Mouse (Mus musculus) liver, adult 2 months (tissue): ENCODE data around the gene Tmem144. TPM values are rescaled to one million over a fixed set of nuclear protein-coding genes. Genes with fewer than 3 reads are reported as not detected.

Source experiments
- DNase-seq: peaks from one replicate; pipeline ENCODE4 v3.0.0-alpha.2; 2011; ENCODE audit warnings: low read depth, low spot score; ENCODE audit errors: extremely low read depth
- H3K27ac ChIP-seq: fragments of 200-500 bp; replicated peaks from 2 replicates; pipeline ENCODE4 v1.5.1; 2012; ENCODE audit warnings: low read depth, mild to moderate bottlenecking, control low read depth, inconsistent platforms, low read length; ENCODE audit not compliant: insufficient read depth
- H3K27me3 ChIP-seq: fragments of 200-500 bp; 2 replicates; pipeline ENCODE4 v1.6.1; 2012; ENCODE audit warnings: mild to moderate bottlenecking, moderate library complexity, low read length, inconsistent platforms; ENCODE audit not compliant: control insufficient read depth, insufficient read depth
- H3K36me3 ChIP-seq: fragments of 200-500 bp; 2 replicates; pipeline ENCODE4 v1.6.1; 2012; ENCODE audit warnings: low read length, inconsistent platforms; ENCODE audit not compliant: control insufficient read depth, insufficient read depth
- H3K4me1 ChIP-seq: fragments of 200-500 bp; 2 replicates; pipeline ENCODE4 v1.6.1; 2011; ENCODE audit warnings: low read length; ENCODE audit not compliant: control insufficient read depth, insufficient read depth
- H3K4me3 ChIP-seq: fragments of 200-500 bp; 2 replicates; pipeline ENCODE4 v1.5.1; 2011; ENCODE audit warnings: low read depth, mild to moderate bottlenecking, control low read depth, low read length, moderate library complexity; ENCODE audit not compliant: insufficient read depth
- H3K79me2 ChIP-seq: fragments of 200-500 bp; 2 replicates; pipeline ENCODE4 v1.6.1; 2012; ENCODE audit warnings: inconsistent platforms, mild to moderate bottlenecking, low read length, moderate library complexity; ENCODE audit not compliant: control insufficient read depth, insufficient read depth
- H3K9ac ChIP-seq: fragments of 200-500 bp; 2 replicates; pipeline ENCODE4 v1.6.1; 2012; ENCODE audit warnings: low read depth, mild to moderate bottlenecking, control low read depth, inconsistent platforms, low read length
- CTCF ChIP-seq: fragments of 200-500 bp; IDR thresholded peaks from 2 replicates; pipeline ENCODE4 v1.5.1; 2011; ENCODE audit warnings: low read depth, low read length, control low read depth
- POLR2A ChIP-seq: fragments of 200-500 bp; IDR thresholded peaks from 2 replicates; pipeline ENCODE4 v1.6.1; 2011; ENCODE audit warnings: low read length, control low read depth; ENCODE audit not compliant: insufficient read depth; ENCODE audit errors: extremely low read depth
- WGBS: fragments of 180-500 bp; shearing (Covaris S2); methylation state at CpG from one replicate; pipeline ENCODE4 v1.1.7; 2018; 5-methylcytosine and 5-hydroxymethylcytosine counted together
- polyA plus RNA-seq: library from polyadenylated mRNA; depleted of rRNA; stranded (reverse); fragments of >200 nt; gene quantifications from 2 replicates; pipeline ENCODE4 v1.2.3, GENCODE M21; 2012
- total RNA-seq: library from RNA; depleted of rRNA; stranded (reverse); fragments of >200 nt; gene quantifications from 2 replicates; pipeline ENCODE4 v1.2.3, GENCODE M21; 2014

Tmem144 gene
- total and polyA plus RNA-seq, 2 experiments: 1.7 to 3.6 TPM

- Histone ChIP-seq H3K4me1 (no peaks in the 10 kb centered on the region), H3K27me3 (no peaks in the 10 kb centered on the region), H3K9ac (no peak overlapping the region), H3K4me3 (no peak overlapping the region), H3K79me2 (no peaks in the 10 kb centered on the region), H3K27ac (no peak overlapping the region), H3K36me3 (no peaks in the 10 kb centered on the region)
- DNase-seq: no peak
- TF ChIP-seq POLR2A (no peak), CTCF (no peak)
- 50% methylated on average over 5 of the region's 5 CpGs for WGBS
Measured at GRCm38 (mm10) chr3:79857780-79858179, 5.2 kb upstream of the Tmem144 start.

GRCm38 (mm10) chr3:79852108-79852507, 465 bp downstream of the Tmem144 start:
- H3K36me3 ChIP-seq: no peaks in the 10 kb centered on the region
- H3K27ac ChIP-seq: no peak overlapping the region
- H3K4me1 ChIP-seq: peaks cover 10% of the 10 kb centered on the region
- H3K27me3 ChIP-seq: no peaks in the 10 kb centered on the region
- H3K4me3 ChIP-seq: no peak overlapping the region
- no peaks in the 10 kb centered on the region for H3K79me2 ChIP-seq
- TF ChIP-seq POLR2A: no peak
- TF ChIP-seq CTCF: no peak
- no peak for DNase-seq
- no peak overlapping the region for H3K9ac ChIP-seq
- WGBS: 60% methylated on average over 3 of the region's 3 CpGs

- H3K27me3 ChIP-seq: no peaks in the 10 kb centered on the region
- no peak for TF ChIP-seq POLR2A
- no peak for TF ChIP-seq CTCF
- H3K4me1 ChIP-seq: peaks cover 10% of the 10 kb centered on the region
- no peaks in the 10 kb centered on the region for H3K79me2 ChIP-seq
- no peaks in the 10 kb centered on the region for H3K36me3 ChIP-seq
- H3K9ac ChIP-seq: no peak overlapping the region
- no peak overlapping the region for H3K4me3 ChIP-seq
- no peak for DNase-seq
- 41% methylated on average over 6 of the region's 6 CpGs for WGBS
- H3K27ac ChIP-seq: no peak overlapping the region
Measured at GRCm38 (mm10) chr3:79850656-79851055, 1.9 kb downstream of the Tmem144 start.

- H3K4me1 ChIP-seq: peaks cover 10% of the 10 kb centered on the region
- no peak overlapping the region for H3K9ac ChIP-seq
- no peak overlapping the region for H3K4me3 ChIP-seq
- peak overlapping the region; percentile 93 for H3K27ac ChIP-seq
- peak; percentile 99 for DNase-seq
- no peaks in the 10 kb centered on the region for H3K27me3 ChIP-seq
- TF ChIP-seq POLR2A: no peak
- no peak for TF ChIP-seq CTCF
- no peaks in the 10 kb centered on the region for H3K36me3 ChIP-seq
- 18% methylated on average over 2 of the region's 2 CpGs for WGBS
- no peaks in the 10 kb centered on the region for H3K79me2 ChIP-seq
Measured at GRCm38 (mm10) chr3:79849621-79850020, 3.0 kb downstream of the Tmem144 start.

- Histone ChIP-seq H3K79me2 (no peaks in the 10 kb centered on the region), H3K27ac (peak overlapping the region; percentile 57; the same call in 1 of the 2 replicates), H3K9ac (peak overlapping the region; percentile 59; the same call in 1 of the 2 replicates), H3K4me3 (no peak overlapping the region), H3K36me3 (no peaks in the 10 kb centered on the region), H3K4me1 (peaks cover 11% of the 10 kb centered on the region), H3K27me3 (no peaks in the 10 kb centered on the region)
- TF ChIP-seq CTCF (no peak), POLR2A (no peak)
- 19% methylated on average over 4 of the region's 4 CpGs for WGBS
- peak; percentile 39 for DNase-seq
Measured at GRCm38 (mm10) chr3:79848841-79849240, 3.7 kb downstream of the Tmem144 start.

GRCm38 (mm10) chr3:79846633-79847032, 5.9 kb downstream of the Tmem144 start:
- H3K9ac ChIP-seq: no peak overlapping the region
- no peak overlapping the region for H3K27ac ChIP-seq
- H3K4me1 ChIP-seq: peaks cover 15% of the 10 kb centered on the region
- H3K36me3 ChIP-seq: no peaks in the 10 kb centered on the region
- no peaks in the 10 kb centered on the region for H3K27me3 ChIP-seq
- TF ChIP-seq POLR2A (no peak), CTCF (no peak)
- DNase-seq: no peak
- no peaks in the 10 kb centered on the region for H3K79me2 ChIP-seq
- no peak overlapping the region for H3K4me3 ChIP-seq
- 87% methylated on average over 5 of the region's 5 CpGs for WGBS
